Mouse (Mus musculus): ENCODE results near the gene Tekt5.
A peak's percentile ranks its signal among the peaks of the same experiment; 100 is the strongest.

The Tekt5 gene

DNA sequence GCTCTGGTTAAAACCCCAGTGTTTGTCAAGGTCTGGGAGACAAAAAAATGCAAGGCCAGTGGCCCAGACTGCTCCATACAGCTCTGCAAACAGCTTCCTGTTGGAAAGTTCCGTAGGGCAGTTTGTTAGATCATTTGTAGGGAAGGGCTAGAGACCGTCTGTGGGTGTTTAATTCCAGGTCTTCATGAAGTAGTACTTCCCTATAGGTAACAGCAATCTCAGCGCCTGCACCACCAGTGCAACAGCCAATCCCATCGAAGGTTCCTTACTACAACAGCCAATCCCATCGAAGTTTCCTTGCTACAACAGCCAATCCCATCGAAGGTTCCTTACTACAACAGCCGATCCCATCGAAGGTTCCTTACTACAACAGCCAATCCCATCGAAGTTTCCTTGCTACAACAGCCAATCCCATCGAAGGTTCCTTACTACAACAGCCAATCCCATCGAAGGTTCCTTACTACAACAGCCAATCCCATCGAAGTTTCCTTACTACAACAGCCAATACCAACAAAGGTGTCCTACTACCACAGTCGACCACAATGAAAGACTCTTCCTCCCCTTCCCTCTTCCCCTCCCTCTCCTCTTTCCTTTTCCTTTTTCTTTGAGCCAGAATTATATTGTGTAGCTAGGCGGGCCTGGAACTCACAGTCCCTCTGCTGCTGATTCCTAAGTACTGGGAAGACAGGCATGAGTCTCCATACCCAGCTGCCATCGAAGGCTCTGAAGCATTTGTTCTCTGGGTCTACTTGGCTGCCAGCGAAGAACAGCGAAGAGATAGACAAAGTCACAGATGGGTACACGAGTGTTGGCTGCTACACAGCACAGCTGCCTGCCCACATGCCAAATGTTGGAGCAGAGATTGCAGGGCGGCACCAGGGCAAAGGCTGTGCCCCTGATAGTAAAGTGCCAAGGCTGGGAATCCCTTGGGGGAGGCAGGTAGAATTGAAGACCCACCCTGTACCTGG, 58.6 kb downstream of the Tekt5 start:
- DNase-seq (ENCODE audit: extremely low spot score, low spot score), result no peak

- DNase-seq (ENCODE audit: extremely low spot score, low spot score), result no peak
Measured at GRCm38 (mm10) chr16:10335953-10336352, 59.3 kb downstream of the Tekt5 start.

- no peak for DNase-seq (ENCODE audit: extremely low spot score, low spot score)
Measured at GRCm38 (mm10) chr16:10332732-10333131, 62.6 kb downstream of the Tekt5 start.

GRCm38 (mm10) chr16:10330586-10331495, 64.4 kb downstream of the Tekt5 start:
- DNase-seq (ENCODE audit: extremely low spot score, low spot score), result no peak

GRCm38 (mm10) chr16:10327563-10328333, 67.5 kb downstream of the Tekt5 start:
- no peak for DNase-seq (ENCODE audit: extremely low spot score, low spot score)

DNA sequence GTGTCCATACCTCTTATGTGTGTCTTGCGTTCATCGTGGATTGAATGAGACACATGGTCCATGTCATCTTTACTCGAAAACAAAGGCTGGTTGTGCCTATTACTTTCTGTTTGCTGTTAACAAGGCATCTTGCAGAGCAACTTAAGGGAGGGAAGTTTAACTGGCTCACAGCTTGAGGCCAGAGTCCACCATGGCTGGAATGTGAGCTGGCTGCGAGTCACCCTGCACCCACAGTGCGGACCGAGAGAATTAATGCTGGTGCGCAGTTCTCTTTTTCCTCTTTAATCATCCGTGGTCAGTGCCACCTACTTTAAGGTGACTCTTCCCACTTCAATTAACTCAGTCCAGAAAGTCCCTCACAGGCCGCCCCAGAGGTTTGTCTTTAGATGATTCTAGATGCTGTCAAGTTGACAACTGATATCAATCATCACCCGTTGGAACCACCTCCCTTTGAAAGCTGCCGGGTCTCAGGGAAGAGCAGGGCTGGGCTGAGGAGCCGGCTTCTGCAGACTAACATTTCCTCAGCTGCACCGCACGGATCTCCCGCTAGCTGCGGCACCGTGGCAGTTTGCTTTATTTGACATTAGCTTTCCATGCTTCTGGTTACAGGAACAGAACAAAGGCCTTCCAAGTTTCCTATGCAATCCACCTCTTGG, 75.2 kb downstream of the Tekt5 start:
- no peak for DNase-seq (ENCODE audit: extremely low spot score, low spot score)

DNA sequence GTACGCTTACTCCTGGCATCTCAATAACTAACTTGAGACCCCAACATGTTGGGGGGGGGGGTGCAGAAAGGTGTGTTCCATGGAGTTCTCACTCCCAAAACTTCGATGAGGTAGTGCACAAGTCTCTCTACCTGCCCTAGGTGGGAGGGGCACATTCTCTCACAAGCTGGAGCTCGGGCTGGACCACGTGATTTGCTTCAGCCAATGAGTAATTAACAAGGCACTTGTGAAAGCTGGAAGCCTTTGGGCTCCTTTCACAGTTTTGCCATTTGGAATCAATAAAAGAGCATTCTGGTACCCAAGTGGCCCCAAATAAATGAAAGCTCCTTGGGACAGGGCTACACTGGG, 78.1 kb downstream of the Tekt5 start:
- DNase-seq (ENCODE audit: extremely low spot score, low spot score), result no peak

DNA sequence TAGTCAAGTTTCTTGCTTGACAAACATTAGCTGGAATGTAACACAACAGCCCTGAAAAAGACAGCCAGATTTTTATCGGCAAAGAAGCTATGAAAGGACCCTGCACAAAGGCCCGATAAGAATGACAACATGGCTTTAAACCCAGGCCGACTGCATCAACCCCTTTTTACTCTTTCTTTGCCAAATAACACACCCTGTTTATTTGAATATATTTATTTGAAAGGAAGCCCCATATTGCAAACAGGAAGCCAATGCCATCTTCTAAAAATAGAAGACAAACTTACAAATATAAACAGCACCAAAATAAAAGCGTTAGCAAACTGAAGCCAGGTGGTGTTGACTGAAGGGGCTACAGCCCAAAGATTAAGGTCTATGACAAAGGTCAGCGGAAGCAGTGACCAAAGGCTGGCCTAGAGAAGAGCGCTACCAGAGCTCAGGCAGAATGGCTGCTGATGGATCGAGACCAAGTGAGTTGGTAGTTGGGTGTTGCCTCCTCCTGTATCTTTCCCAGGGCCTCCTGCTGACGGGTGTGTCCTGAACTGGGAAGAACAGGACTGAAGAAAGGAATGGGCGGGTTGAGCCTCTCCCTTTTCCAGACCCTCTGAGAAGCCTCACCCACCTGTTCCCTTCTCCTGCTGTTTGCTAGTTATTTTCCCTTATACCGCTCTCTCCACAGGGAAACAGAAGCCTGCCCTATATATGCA, 78.6 kb downstream of the Tekt5 start:
- DNase-seq (ENCODE audit: extremely low spot score, low spot score), result no peak

DNA sequence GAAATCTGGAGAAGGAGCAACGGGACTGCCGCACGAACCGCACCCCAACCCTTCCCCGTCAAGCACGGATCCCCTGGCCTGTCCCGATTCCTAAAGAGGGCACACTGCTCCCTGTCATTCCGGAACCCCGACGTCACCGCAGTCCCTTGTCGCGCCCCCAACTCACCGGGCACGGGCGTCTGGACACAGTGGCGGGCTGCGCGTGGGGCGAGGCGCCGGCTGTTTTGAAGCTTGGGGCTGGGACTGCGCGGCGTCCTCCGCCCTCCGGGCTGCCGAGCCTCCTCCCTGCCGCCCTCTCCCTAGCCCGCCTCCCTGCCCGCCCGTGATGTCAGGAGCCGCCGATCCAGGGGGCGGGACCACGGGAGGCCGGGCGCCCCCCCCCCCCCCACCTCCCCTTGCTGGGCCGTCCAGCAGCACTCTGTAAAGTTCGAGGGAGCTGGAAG, 81.6 kb downstream of the Tekt5 start, which contains the start of gene Emp2:
Gene Emp2, minus strand, starts transcription at position 323 of the 443 bp plus-strand sequence.
- DNase-seq (ENCODE audit: extremely low spot score, low spot score), result peak; percentile 55

GRCm38 (mm10) chr16:10313226-10313625, 82.1 kb downstream of the Tekt5 start:
- no peak for DNase-seq (ENCODE audit: extremely low spot score, low spot score)

- no peak for DNase-seq (ENCODE audit: extremely low spot score, low spot score)
Measured at GRCm38 (mm10) chr16:10311989-10312388, 83.3 kb downstream of the Tekt5 start.

DNA sequence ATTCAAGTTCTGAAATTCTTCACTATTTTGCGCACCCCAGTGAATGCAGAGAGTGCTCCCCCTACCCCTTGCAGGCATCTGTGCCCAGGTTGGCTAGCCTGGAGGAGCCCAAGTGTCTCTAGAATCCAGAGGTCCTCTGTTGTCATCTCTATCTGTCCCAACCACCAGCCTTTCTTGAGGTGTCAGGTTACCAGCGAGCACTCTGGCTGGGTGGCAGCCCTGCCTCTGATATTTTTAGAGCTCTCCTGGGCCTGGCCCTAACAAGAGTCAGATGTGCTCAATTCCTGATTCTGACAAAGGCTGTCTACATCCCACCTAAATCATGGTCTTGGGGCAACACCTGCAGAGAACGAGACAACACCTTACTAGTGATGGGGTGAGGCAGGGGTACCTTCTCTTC, 84.2 kb downstream of the Tekt5 start:
- DNase-seq (ENCODE audit: extremely low spot score, low spot score), result no peak

- DNase-seq (ENCODE audit: extremely low spot score, low spot score), result no peak
Measured at GRCm38 (mm10) chr16:10310507-10310906, 84.8 kb downstream of the Tekt5 start.
